Mouse (Mus musculus): ENCODE data around the gene Plac8.

Gene Plac8

DNA sequence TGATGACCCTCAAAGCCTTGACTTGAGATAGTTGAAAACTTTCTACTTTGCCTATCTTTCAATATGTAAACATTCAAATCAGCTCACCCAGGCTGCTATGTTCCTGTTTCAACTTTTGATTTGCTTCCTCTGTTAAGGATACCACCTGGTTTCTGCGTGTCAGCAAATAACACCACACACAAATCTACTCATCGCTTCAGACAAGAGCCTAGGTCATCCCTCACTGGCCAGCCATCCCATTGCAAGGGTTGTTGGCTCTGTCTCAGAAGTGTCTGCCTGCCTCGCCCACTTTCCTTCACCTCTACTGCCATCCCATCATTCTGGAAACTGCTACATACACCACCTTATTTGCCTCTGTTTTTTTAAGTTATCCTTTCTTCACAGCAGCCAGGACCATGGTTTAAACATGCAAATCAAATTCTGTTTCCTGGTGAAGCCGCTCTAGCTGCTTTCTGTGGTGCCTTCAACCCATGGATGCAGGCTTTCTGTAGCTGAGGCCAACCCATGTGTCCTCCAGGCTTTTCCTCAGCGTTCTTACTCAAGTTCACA is 6.9 kb upstream of the Plac8 start:
- DNase-seq = no peak

DNA sequence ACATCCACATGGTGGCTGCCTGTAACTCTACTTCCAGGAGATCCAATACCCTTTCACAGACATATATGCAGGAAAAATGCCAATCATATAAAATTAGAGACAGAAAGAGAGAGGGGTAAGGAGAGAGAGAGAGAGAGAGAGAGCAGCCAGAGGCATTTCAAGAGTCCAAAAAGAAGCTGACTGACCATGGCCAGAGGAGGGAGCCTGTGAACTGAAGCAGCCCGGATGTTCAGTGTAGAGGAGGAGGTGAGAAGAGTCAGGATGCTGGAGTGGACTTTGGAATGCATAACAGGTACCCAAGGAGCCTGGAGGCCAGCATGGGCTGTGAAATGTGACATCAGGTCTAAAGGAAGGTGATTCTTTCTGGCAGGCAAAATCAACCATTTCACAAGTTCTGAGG is 2.7 kb upstream of the Plac8 start:
- DNase-seq = no peak

DNA sequence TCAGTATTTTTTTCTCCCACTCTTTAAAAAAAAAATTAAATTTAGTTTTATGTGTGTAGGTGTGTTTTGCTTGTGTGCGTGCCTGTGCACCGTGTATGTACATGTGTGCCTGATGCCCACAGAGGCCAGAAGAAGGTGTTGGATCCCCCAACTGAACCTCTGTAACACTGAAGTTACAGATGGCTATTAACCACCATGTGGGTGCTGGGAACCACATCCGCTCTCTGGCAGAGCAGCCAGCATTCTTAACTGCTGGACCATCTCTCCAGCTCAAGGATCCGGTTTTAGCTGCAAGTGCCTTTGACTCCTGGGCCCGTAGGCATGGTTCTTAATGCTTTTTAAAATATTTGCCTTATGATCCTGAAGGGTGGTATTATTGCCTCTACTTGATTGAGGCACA is 1.2 kb upstream of the Plac8 start:
- no peak for DNase-seq

DNA sequence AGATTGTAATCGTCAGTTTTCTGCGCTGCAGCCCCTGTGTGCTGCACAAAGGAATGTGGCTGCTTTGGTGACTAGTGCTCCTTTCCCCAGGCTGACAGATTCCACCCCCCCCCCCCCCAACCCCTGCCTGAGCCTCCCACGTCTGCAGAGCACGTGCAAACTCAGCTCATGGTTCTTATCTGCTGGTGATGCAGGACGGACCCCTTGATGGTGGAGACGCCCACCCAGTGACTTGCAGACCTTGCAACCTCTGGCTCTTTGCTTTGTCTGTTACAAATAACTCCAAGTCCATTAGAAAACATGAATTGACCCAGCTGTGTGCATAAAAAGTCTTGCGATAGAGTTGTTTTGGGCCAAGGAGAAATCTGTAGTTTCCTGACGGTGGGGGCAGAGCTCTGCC is 1.3 kb downstream of the Plac8 start:
- peak; percentile 45 to 66 for DNase-seq

DNA sequence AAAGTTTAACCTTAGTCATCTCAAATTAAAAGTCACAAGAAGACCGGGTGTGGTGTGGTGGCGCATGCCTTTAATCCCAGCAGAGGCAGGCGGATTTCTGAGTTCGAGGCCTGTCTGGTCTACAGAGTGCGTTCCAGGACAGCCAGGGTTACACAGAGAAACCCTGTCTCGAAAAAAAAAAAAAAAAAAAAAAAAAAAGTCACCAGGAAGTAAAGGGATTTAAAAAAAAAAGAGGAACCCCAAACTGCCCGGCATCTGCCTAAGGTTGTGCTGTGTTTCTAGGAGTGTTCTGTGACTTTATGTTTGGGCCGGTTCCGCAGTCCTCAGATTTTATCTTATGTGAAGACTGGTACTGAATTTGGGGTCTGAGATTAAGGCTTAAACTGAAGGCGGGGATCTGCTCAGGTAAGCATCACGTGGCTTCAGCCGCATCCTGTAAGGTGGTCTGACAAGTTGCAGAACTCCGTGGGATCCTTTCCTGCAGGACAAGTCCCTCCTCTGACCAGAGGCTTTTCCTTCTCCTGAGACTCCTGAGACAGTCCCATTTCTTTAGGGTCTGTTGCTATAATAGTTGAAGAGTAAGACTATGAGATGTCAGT is 1.9 kb downstream of the Plac8 start:
- no peak for DNase-seq

DNA sequence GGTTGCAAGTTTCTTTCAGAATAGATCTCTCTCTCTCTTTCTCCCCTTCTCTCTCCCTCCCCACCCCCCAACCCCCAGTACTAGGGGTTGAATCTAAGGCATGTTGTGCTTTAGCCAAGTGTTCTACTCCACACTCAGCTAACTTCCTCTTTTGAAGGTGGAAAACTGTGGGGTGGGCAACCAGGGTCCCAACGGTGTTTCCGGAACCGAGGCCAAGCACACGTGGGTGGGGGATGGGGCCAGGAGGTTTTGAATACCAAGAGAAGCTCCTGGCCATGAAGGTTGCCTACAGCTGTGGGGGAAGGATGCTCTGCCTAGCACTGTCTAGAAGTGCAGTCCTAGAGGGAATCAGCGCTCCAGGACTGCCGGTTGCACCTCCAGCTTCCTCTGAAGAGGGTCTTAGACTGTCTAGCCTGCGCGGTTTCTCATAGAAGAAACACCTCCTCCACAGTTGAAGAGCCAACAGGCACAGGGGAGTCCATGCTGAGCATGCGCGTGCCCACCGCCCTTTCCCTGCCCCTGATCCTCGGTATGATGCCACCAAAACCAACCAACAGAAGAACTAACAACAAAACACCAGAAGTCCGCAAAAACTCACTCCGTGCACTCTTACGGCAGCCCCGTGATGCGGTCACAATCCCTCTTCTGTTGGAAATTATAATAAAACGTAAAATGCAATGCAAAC is 2.7 kb downstream of the Plac8 start:
- no peak for DNase-seq

DNA sequence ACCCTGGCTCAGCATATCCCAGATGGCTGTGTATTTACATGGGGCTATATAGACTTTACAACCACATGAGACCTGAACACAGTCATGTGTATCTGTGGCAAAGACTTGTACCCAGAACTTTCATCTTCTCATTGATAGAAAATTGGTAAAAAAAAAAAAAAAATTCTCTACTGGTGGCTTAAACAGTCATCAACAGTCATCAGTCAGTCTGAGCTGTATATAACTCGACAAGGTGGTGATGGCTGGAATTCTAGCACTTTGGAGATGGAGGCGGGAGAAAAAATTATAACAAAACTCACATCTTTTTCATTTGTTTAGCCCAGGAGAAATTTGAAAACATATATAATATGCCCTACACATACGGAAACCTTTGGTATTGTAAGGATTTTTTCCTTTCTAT is 3.2 kb downstream of the Plac8 start:
- no peak for DNase-seq

DNA sequence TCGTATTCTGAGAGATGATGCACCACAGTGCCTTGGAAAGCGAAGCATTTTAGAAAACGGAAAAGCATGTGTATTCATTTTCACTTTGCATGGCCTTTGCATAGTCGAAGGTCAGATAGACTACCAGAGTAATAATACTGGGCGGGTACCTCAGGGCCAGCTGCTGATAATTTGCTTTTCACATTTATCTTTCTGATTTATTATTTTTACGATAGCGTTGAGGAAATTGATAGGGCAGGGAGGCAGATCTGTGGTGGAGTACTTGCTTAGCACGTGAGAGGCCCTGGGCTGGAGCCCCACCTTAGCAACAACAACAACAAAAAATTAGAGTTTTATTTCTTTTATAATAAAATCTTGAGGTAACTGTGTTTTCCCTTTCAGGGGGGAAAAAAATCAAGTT is 3.9 kb downstream of the Plac8 start:
- DNase-seq = no peak

DNA sequence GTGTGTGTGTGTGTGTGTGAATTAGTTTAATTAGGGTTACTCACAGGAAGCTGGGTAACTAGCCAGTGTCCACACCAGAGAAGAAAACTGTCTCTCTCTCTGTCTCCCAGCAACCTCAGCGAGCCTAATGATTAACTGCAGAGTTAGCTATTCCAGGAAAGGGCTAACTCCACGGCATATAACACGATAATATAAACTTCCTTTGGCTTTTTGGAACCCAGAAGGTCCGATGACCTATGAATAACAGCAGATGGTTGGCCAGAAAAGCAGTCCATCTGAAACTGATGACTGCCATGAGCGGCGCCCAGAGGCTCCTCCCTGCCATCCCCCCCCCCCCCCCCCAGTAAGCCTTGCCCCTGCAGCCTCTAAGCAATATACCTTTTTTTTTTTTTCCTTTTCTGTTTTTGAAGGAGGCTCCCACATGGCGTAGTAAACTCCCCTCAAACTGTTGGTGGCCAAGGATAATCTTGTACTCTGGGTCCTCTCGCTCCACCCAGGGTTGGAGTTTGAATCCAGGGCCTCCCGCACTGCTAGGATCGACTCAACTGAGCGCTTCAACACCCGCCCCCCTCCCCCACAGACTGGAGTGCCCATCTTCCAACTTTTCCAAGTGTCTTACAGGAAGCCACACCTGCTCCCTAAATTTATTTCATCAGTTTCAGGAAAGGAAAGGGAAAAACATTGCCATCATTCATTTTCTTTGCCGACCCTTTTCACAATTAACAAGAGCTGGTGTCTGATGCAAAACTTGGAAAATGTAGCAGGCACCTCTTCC is 4.6 kb downstream of the Plac8 start:
- peak; percentile 41 to 54 for DNase-seq

DNA sequence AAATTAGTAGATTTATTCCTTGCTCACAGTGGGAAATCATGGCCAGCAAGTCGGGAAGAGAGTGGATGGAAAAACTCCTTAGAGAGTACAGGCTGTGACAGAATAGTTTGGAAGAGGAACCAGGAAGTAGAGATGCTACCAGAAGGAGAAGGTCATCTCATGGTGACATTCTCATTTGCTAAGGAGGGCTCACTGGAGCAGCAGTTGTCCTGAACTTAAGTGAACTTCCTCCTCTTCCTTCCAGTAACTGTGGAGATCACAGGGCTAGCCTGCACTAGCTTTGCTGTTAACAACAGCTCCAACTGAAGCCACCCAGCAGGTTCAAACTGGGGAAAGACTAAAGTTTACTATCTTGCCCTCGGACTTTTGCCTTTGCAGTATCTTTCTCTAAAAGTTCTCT is 5.2 kb downstream of the Plac8 start:
- peak in 1 of 2 experiments; percentile 17 for DNase-seq

DNA sequence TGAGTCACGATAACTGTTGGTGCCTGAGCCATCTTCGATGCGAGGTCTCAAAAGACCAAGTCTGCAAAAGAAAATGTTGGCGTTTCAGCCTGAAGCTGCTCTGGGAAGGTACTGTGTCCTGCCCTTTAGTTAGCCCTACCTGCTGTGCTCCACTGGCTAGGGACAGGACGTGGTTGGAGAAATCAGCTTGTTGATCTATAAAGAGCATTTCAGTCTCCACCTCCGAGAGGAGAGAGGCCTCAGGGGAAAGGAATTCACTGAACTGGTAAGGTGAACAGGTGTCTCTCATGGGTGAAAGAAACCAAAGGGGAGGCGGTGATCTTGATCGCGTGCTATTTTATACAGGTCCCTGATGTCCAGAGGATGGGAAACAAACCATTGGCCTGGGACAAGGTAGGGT is 9.3 kb downstream of the Plac8 start:
- no peak for DNase-seq

DNA sequence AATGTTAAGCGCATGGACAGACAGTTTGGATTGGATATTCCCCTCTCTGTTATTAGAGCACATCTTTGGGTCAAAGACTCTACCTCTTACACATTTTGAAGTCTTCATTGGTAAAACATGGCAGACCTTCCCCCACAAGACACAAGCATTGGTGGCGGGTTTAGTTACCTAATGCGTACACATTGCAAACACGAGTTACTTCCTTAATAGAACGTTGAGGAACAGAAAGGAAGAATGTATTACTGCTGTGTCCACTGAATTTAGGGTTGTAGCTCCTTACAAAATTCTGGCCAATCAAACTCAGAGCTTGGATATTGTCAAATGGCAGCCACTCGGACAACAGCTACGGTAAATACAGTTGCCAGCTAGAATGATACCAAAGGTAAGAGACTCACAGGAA is 12.7 kb downstream of the Plac8 start:
- no peak for DNase-seq

DNA sequence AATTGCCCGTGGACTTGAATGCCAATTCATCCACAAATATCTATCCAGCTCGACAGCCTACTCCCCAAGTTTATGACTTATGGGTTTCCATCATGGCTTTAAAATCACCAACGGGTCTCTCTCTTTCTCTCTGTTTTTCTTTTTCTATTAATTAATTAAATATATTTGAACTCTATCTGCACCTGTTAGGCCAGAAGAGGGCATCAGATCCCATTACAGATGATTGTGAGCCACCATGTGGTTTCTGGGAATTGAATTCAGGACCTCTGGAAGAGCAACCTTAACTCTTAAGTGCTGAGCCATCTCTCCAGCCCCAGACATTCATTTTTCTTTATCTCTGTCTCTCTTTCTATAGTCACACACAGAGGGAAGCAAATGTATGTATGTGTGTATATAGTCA is 13.3 kb downstream of the Plac8 start:
- no peak for DNase-seq

DNA sequence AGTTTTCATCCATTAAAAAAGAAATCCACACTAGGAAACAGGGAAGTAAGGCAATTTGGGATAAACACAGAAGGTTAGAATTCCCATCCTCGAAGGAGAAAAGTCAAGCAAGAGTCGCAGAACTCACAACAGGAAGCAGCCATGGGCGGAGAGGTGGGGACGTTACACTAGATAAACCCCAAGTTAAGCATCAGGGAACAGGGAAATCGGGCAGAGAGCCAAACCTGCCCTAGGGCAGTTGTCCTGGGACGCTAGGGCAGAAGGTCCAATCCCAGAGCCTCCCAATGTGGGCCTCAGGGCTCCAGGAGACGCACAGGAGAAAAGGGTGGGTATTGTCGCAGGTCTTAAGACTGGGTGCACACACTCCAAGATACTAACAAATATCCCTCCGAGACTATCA is 14.5 kb downstream of the Plac8 start:
- DNase-seq = peak; percentile 53 to 66

DNA sequence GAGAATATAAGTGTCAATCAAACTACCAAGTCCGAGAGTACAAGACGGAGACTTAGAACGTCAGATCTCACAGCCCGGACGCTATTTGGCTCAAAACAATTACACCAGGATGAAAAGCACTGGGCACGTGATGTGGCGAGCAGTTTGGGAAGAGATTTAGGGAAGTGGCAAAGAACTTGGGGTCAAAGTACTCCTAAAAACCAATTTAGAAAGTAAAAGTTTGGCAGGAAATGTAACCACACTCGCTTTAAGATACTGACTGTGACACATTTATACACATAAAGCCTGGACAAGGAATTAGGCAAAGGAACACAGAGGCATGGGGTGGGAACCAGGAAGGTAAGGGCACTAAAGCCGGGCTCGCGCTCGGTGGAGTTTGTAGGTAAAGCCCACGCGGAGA is 15.0 kb downstream of the Plac8 start:
- no peak for DNase-seq

DNA sequence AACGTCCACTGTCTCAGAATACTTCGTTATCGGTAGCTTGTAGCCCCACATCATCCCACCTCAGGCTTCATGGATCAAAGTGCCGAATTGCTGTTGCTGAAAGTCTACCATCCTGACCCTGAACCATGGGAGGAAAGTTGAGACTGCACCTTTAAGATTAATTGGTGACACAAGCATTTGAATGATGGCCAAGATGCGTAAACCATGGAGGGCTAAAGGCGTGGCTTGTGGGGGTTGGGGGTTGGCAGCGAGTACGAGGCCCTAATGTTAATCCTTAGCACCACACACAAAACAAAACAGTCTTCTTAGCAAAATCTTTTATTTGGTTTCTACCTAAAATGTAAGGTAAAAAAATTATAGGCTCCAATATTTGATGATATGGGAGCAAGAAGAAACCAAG is 18.6 kb downstream of the Plac8 start:
- DNase-seq = no peak

DNA sequence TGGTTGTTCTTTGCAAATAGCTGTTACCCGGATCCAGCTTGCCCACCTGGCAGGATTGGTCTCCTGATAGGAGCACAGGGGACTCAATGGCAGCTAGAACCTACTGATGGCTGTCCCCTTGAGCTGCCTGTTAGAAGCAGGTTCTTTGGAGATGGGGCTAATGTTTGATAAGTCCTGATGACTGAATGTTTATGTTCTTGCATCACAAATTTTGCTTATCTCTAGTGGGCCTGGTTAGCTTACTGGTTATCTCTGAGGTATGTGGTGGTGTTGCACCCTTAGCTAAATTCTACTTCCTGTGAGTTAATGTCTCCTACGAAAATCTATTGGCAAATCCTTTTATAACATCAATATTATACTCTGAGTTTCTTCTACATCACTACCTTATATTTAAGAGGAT is 20.1 kb downstream of the Plac8 start:
- no peak for DNase-seq

DNA sequence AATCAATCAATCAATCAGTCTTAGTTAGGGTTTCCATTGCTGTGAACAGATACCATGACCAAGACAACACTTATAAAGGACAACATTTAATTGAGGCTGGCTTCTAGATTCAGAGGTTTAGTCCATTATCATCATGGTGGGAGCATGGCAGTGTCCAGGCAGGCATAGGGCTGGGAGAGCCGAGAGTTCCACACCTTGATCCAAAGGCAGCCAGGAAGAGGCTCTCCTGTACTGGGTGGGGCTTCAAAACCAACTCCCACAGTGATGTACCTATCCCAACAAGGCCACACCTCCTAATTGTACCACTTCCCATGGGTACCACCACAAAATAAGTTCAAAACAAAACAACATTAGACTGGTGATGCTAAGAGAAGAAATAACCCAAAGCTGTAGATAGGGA is 21.9 kb downstream of the Plac8 start:
- DNase-seq = no peak

DNA sequence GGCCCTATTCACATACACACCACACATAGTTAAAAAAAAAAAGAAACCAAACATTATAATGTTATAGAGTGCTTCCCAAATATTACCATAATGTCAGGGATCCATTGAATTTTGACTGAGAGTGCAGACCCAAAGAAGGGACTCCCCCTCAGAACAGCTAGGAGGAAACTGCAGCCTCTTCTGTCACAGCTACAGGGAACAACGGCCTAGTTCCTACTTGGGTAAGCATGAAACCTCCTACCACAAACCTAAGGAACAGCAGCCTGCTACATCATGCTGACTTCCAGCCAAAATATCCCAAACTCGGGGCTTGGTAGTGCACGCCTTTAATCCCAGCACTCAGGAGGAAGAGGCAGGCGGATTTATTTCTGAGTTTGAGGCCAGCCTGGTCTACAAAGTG is 22.7 kb downstream of the Plac8 start:
- no peak for DNase-seq

DNA sequence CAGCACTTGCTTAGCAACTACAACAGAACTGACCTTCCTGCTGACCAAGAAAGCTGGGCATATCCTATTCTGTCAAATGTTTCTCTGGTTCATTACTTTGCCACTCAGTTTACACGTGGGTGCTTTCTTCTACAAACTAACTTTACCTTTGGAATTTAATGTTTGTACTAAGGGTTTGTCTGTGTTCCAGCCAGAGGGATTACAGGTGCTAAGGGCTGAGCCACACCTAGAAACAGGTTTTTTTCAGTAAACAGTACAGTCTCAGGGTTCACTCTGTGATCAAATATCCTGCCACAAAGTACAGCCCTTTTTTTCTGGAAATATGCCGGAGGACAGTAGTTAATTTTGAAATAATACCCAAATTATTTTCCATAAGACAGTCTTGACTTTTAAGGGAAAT is 23.8 kb downstream of the Plac8 start:
- no peak for DNase-seq

DNA sequence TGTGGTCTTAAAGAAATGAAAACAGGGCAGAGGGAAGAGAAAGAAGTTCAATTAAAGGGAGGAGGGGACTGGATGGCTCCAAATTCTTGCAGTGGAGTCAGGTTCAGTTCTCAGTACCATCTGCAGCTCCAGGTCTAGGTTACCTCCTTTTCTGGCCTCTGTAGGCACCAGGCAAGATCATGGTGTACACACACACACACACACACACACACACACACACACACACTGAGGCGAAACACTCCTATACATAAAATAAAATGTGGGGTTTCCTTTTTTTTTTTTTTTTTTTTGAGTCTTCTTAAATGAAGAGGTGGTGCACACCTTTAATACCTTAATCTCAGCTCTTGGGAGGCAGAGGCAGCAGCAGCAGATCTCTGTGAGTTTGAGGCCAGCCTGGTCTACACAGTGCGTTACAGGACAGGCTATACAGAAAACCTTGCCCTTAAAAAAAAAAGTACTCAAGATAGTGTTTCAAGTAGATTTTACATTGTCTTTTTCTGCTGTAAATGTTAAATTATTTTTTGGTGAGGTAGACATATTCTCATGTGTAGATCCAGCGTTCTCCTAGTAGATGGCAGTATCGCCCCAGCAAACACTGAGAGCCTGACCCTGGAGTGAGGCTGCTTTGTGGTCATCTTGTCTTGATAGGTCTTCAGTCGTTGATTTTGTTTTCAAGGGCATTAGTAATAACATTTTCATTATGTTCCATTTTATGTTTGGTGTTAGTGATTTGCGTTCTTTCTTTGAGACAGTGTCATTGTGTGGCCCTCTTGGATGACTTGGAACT is 25.6 kb downstream of the Plac8 start:
- peak; percentile 50 to 55 for DNase-seq

DNA sequence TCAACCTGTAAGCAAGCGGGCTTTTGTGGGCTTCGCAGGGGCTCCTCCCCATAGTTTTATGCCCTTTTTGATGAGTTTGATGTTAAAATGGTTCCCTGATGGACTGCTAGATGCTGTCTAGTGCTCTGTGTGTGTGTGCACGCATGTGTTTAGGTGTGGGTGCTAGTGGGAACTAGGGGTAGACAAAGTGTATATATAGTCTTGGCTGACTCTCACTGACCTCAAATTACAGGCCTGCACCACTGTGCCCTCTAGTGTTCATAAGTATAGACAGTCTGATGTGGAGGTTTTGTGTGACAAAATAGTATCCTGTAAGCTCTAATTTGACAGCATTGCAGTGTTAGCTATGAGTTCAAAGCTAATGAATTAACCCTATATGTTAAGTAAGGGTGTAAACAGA is 35.4 kb downstream of the Plac8 start:
- DNase-seq = peak; percentile 24 to 42

DNA sequence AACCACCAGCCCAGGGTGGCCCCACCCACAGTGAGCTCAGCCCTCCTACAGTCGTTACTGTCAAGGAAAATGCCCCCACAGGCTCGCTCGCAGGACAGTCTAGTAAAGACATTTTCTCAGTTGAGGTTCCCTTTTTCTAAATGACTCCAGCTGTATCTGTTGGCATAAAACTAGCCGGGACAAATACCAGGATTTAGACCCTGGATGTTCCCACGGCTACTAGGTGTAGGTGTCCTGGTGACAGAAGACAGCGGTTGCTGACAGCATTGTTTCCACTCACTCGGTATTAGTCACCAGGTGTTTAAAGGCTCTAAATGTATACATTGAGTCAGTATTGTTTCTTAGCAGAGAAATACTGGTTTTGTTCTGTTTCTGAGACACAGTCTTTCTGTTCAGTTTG is 36.2 kb downstream of the Plac8 start:
- DNase-seq = no peak

Measured in kidney, postnatal 4 days (tissue).